Mouse (Mus musculus): ENCODE measurements around the gene Camk2b.
"Not testable (repeated sequence)": the region's sequence is repeated elsewhere in the genome, so short reads cannot be mapped to it uniquely, and the experiment has no call there.

Gene Camk2b

GRCm38 (mm10) chr11:5945096-5945495 is 121.1 kb downstream of the Camk2b start:
- DNase-seq (ENCODE audit: low spot score in 2 of 2): peak in 1 of 2 experiments; percentile 22

DNA sequence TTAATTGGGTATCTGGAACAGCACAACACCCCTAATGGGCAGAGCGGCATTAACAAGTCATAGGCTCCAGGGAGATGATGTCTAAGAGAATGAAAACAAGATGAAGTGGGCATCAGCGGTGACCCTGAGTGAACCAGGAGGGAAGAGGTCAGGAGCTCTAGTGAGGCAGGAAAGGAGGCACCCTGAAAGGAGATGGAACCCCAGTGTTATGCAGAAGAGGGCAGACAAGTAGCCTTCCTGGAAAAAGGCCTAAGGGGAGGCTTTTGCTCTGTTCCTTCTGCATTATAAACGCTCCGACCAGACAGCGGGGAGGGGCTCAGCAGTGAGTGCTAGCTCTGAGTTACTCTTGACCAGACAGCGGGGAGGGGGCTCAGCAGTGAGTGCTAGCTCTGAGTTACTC is 123.2 kb downstream of the Camk2b start:
- no peak for DNase-seq (ENCODE audit: low spot score in 2 of 2)

DNA sequence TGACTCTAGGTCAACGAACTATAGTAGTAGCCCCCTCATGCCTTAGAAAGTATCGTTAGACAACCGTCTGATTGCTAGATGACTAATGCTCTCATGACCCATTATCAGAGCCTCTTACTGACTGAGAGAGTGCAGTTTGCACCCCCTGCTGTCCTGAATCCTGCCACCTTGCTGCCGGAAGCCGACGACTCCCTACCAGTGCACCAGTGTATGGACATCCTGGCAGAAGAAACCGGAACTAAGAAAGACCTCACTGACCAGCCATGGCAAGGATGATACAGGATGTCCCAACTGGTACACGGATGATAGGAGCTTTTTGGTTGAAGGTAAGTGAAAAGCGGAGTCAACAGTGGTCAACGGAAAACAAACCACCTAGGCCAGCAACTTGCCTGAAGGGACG is 131.6 kb downstream of the Camk2b start:
- DNase-seq (ENCODE audit: low spot score in 2 of 2): not testable (repeated sequence)

GRCm38 (mm10) chr11:5931947-5932346 is 134.2 kb downstream of the Camk2b start:
- DNase-seq (ENCODE audit: low spot score in 2 of 2): not testable (repeated sequence)

- no peak for DNase-seq (ENCODE audit: low spot score in 2 of 2)
Observed at GRCm38 (mm10) chr11:5930578-5930977, 135.6 kb downstream of the Camk2b start.

- no peak for DNase-seq (ENCODE audit: low spot score in 2 of 2)
Observed at GRCm38 (mm10) chr11:5926696-5927220, 139.4 kb downstream of the Camk2b start.

- no peak for DNase-seq (ENCODE audit: low spot score in 2 of 2)
Observed at GRCm38 (mm10) chr11:5924699-5925098, 141.5 kb downstream of the Camk2b start.

- no peak for DNase-seq (ENCODE audit: low spot score in 2 of 2)
Observed at GRCm38 (mm10) chr11:5920323-5920960, 145.7 kb downstream of the Camk2b start.
